ENCODE assay signal across 13 mouse cellular contexts in the genomic region with DNA sequence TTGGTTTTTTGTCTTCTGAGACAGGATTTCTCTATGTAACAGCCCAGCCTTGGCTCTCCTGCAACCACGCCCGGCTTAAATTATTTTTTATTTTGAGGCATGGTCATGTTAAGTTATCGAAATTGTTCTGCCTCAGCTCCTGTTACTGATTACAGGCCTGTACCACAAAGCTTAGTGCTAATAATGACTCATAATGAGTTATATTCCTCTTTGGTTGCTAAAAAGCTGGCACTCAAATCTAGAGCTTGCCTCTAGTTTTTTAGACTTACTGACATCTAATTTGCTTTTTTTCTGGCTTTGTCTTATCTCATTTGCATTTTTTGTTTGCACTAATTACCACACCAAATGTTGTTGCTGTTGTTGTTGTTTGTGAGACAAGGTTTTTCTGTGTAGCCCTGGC. TPM values are rescaled to one million over a fixed set of nuclear protein-coding genes. Genes with fewer than 3 reads are reported as not detected.
A peak's percentile ranks its signal among the peaks of the same experiment; 100 is the strongest.
DNase-seq lines count a peak whose midpoint lies in the region; ATAC-seq and TF ChIP-seq lines count a peak whose summit lies in the region.
"Had no signal": no experiment of that assay in that cellular context is flagged by ENCODE, and none has a peak within 500 bp of the region (broad histone marks: within the 10 kb centered on the region; RNA-seq: fewer than 3 reads in every experiment).

No protein-coding gene starts in this region.

- H3K9me3 ChIP-seq in heart, embryonic 16.5 days (replicated peaks; ENCODE audit: control insufficient read depth, low read length) = no peaks in the 10 kb centered on the region
- H3K9me3 ChIP-seq in liver, embryonic 16.5 days (replicated peaks; ENCODE audit: control insufficient read depth, low read length) = no peaks in the 10 kb centered on the region
- H3K9me3 ChIP-seq: neural tube, embryonic 13.5 days had no signal

- ATAC-seq in heart, embryonic 16.5 days (replicated peaks; ENCODE audit: extremely low read depth, insufficient read depth, low FRiP score) = no peak
- no peak for ATAC-seq in liver, embryonic 16.5 days (ENCODE audit: low read depth)
- ATAC-seq: forebrain, postnatal 0 days; midbrain, embryonic 16.5 days had no signal

- no peak overlapping the region for H3K9ac ChIP-seq in heart, embryonic 16.5 days (ENCODE audit: low read length)
- no peak overlapping the region for H3K9ac ChIP-seq in heart, adult 2 months (ENCODE audit: low read depth, low read length)
- H3K9ac ChIP-seq in liver, embryonic 16.5 days (ENCODE audit: low read depth, low read length) = peak overlapping the region; percentile 56
- H3K9ac ChIP-seq: forebrain, postnatal 0 days; neural tube, embryonic 13.5 days had no signal

- H3K4me2 ChIP-seq in heart, embryonic 16.5 days (ENCODE audit: low read depth, low read length) = peak overlapping the region; percentile 38; the same call in 1 of the 2 replicates
- H3K4me2 ChIP-seq in liver, embryonic 16.5 days (ENCODE audit: low read depth, low read length) = peak overlapping the region; percentile 76
- H3K4me2 ChIP-seq: neural tube, embryonic 13.5 days had no signal

- intact Hi-C loops in heart, adult 2 months (cut with DNase I) = no loop called here

- WGBS in heart, embryonic 16.5 days = 84% methylated on average over 3 of the region's 3 CpGs
- 77% methylated on average over 3 of the region's 3 CpGs for WGBS in heart, adult 2 months
- 54% methylated on average over 3 of the region's 3 CpGs for WGBS in liver, embryonic 16.5 days (ENCODE audit: insufficient replicate concordance)

- TF ChIP-seq POLR2A in heart, adult 2 months (IDR thresholded peaks at IDR 0.05; ENCODE audit: insufficient read depth, low read depth, low read length) = no peak
- no peak for TF ChIP-seq POLR2A in bone marrow macrophage, adult 2 months (IDR thresholded peaks at IDR 0.05; ENCODE audit: borderline replicate concordance, low read depth, low read length)

- DNase-seq in heart, adult 2 months = no peak
- peak; percentile 26 for DNase-seq in A20 (ENCODE audit: low read depth, low spot score)
- no peak for DNase-seq in urinary bladder, postnatal 25 days (ENCODE audit: low spot score)
- DNase-seq in right cerebral cortex, postnatal 36 days (ENCODE audit: low spot score in 2 of 2) = no peak
- DNase-seq: cerebellum, adult 8-10 months; forebrain, postnatal 0 days; kidney, adult 2 months; lung, postnatal 36 days had no signal

- no peaks in the 10 kb centered on the region for H3K79me2 ChIP-seq in heart, adult 2 months (replicated peaks; ENCODE audit: control insufficient read depth, insufficient read depth, low read length)

- no peak for TF ChIP-seq EP300 in heart, adult 2 months (IDR thresholded peaks at IDR 0.05; ENCODE audit: insufficient read depth, low read depth, low read length)

- no peak overlapping the region for H3K4me3 ChIP-seq in heart, embryonic 16.5 days (ENCODE audit: low read length)
- H3K4me3 ChIP-seq in heart, adult 2 months = no peak overlapping the region
- H3K4me3 ChIP-seq in bone marrow macrophage, adult 2 months (ENCODE audit: insufficient read depth, low read length) = no peak overlapping the region
- H3K4me3 ChIP-seq in liver, embryonic 16.5 days (ENCODE audit: low read depth, low read length) = no peak overlapping the region; the same call in 1 of the 2 replicates
- H3K4me3 ChIP-seq: neural tube, embryonic 13.5 days had no signal

- H3K36me3 ChIP-seq in heart, embryonic 16.5 days (ENCODE audit: control insufficient read depth, insufficient read depth) = no peaks in the 10 kb centered on the region
- H3K36me3 ChIP-seq in heart, adult 2 months (ENCODE audit: control insufficient read depth, insufficient read depth, low read length) = no peaks in the 10 kb centered on the region
- no peaks in the 10 kb centered on the region for H3K36me3 ChIP-seq in liver, embryonic 16.5 days (ENCODE audit: control insufficient read depth, insufficient read depth)
- H3K36me3 ChIP-seq: neural tube, embryonic 13.5 days had no signal

- peak overlapping the region; percentile 86 for H3K27ac ChIP-seq in heart, embryonic 16.5 days (ENCODE audit: low read length)
- no peak overlapping the region for H3K27ac ChIP-seq in heart, adult 2 months
- H3K27ac ChIP-seq in bone marrow macrophage, adult 2 months (ENCODE audit: insufficient read depth, low read depth, low read length) = peak overlapping the region; percentile 65
- H3K27ac ChIP-seq in liver, embryonic 16.5 days (ENCODE audit: low read length) = peak overlapping the region; percentile 94
- H3K27ac ChIP-seq: neural tube, embryonic 13.5 days had no signal

- TF ChIP-seq CTCF in heart, adult 2 months (IDR thresholded peaks at IDR 0.05) = no peak
- no peak for TF ChIP-seq CTCF in bone marrow macrophage, adult 2 months (IDR thresholded peaks at IDR 0.05; ENCODE audit: low read depth, low read length)

- H3K4me1 ChIP-seq in heart, embryonic 16.5 days (ENCODE audit: control insufficient read depth, insufficient read depth, low read length) = peaks cover 24% of the 10 kb centered on the region
- H3K4me1 ChIP-seq in heart, adult 2 months (ENCODE audit: control insufficient read depth, insufficient read depth, low read length) = peaks cover 5% of the 10 kb centered on the region
- peaks cover 37% of the 10 kb centered on the region for H3K4me1 ChIP-seq in bone marrow macrophage, adult 2 months (ENCODE audit: control insufficient read depth, insufficient read depth, low read length)
- peaks cover 59% of the 10 kb centered on the region for H3K4me1 ChIP-seq in liver, embryonic 16.5 days (ENCODE audit: control insufficient read depth, low read depth, low read length)

- H3K27me3 ChIP-seq in heart, embryonic 16.5 days (ENCODE audit: control insufficient read depth, insufficient read depth, low read length) = no peaks in the 10 kb centered on the region
- no peaks in the 10 kb centered on the region for H3K27me3 ChIP-seq in heart, adult 2 months (ENCODE audit: control insufficient read depth, insufficient read depth, low read length)
- no peaks in the 10 kb centered on the region for H3K27me3 ChIP-seq in liver, embryonic 16.5 days (ENCODE audit: control insufficient read depth, insufficient read depth, low read depth, low read length)
- H3K27me3 ChIP-seq: neural tube, embryonic 13.5 days had no signal

RNA-seq across cellular contexts. Expression of a gene that starts 8.3 kb away (rescaled TPM):
- polyA plus RNA-seq in heart, embryonic 16.5 days (2015; fragmentation: Nextera tagmentation; extraction: Ambion mirVana) = 770 and 775 TPM in 2 replicates
- total RNA-seq in heart, adult 2 months (2021) = 1,000 to 10,000 TPM; 2,957 to 3,343 TPM
- polyA plus RNA-seq in heart, adult 2 months (2012; rRNA removed) = 1,003 and 1,026 TPM in 2 replicates
- polyA plus RNA-seq in bone marrow macrophage, adult 2 months (2012; ENCODE audit: insufficient read depth, insufficient read length, missing spikeins) = 3,849 and 4,223 TPM in 2 replicates
- 462 and 509 TPM in 2 replicates for polyA plus RNA-seq in liver, embryonic 16.5 days (2015; fragmentation: Nextera tagmentation; extraction: Ambion mirVana)

RNA-seq across cellular contexts. Expression of a gene that starts 49.7 kb away (rescaled TPM):
- 5.7 and 5.8 TPM in 2 replicates for polyA plus RNA-seq in heart, embryonic 16.5 days (2015; fragmentation: Nextera tagmentation; extraction: Ambion mirVana)
- 10 to 100 TPM; 13.9 to 15.2 TPM for total RNA-seq in heart, adult 2 months (2021)
- polyA plus RNA-seq in heart, adult 2 months (2012; rRNA removed) = 6.3 and 7.2 TPM in 2 replicates
- 26.8 and 33.3 TPM in 2 replicates for polyA plus RNA-seq in bone marrow macrophage, adult 2 months (2012; ENCODE audit: insufficient read depth, insufficient read length, missing spikeins)
- 1.3 and 1.6 TPM in 2 replicates for polyA plus RNA-seq in liver, embryonic 16.5 days (2015; fragmentation: Nextera tagmentation; extraction: Ambion mirVana)
